Mouse (Mus musculus) heart, embryonic 15.5 days (tissue): ENCODE measurements around the gene Rnase2b. TPM values are rescaled to one million over a fixed set of nuclear protein-coding genes. Genes with fewer than 3 reads are reported as not detected.
"Not testable (repeated sequence)": the region's sequence is repeated elsewhere in the genome, so short reads cannot be mapped to it uniquely, and the experiment has no call there.

Experiments used
- ATAC-seq: fragments of 200-750 bp; cut with Nextera tagmentation; replicated peaks from 2 replicates; pipeline ENCODE4 v1.8.0; 2017; ENCODE audit warnings: low read depth, moderate TSS enrichment; ENCODE audit not compliant: insufficient number of reproducible peaks, insufficient read depth, low FRiP score
- H3K27ac ChIP-seq: fragments of 300-500 bp; sonication (generic); 2 replicates; pipeline ENCODE4 v1.5.1; 2015; ENCODE audit warnings: mild to moderate bottlenecking, inconsistent platforms
- H3K27me3 ChIP-seq: fragments of 300-500 bp; sonication (generic); 2 replicates; pipeline ENCODE4 v1.6.1; 2015; ENCODE audit warnings: inconsistent platforms
- H3K36me3 ChIP-seq: fragments of 300-500 bp; sonication (generic); 2 replicates; pipeline ENCODE4 v1.6.1; 2015; ENCODE audit warnings: mild to moderate bottlenecking, inconsistent platforms
- H3K4me1 ChIP-seq: fragments of 300-500 bp; sonication (generic); replicated peaks from 2 replicates; pipeline ENCODE4 v1.6.1; 2015; ENCODE audit warnings: inconsistent platforms
- H3K4me2 ChIP-seq: fragments of 300-500 bp; sonication (generic); 2 replicates; pipeline ENCODE4 v1.6.1; 2015; ENCODE audit warnings: inconsistent platforms, mild to moderate bottlenecking, moderate library complexity
- H3K4me3 ChIP-seq: fragments of 300-500 bp; sonication (generic); 2 replicates; pipeline ENCODE4 v1.5.1; 2015; ENCODE audit warnings: mild to moderate bottlenecking, inconsistent platforms
- H3K9ac ChIP-seq: fragments of 300-500 bp; sonication (generic); 2 replicates; pipeline ENCODE4 v1.6.1; 2015; ENCODE audit warnings: mild to moderate bottlenecking, inconsistent platforms
- H3K9me3 ChIP-seq: fragments of 300-500 bp; sonication (generic); replicated peaks from 2 replicates; pipeline ENCODE4 v1.6.1; 2016; ENCODE audit warnings: inconsistent platforms
- WGBS: fragments of 180-500 bp; shearing (Covaris S2); methylation state at CpG from one replicate; pipeline ENCODE4 v1.1.7; 2015; ENCODE audit warnings: mixed read lengths; 5-methylcytosine and 5-hydroxymethylcytosine counted together
- polyA plus RNA-seq: library from polyadenylated mRNA; unstranded; fragments of >200 nt; fragmentation: Nextera tagmentation; extraction: Ambion mirVana; gene quantifications from 2 replicates; pipeline ENCODE4 v1.2.1, GENCODE M21; 2015

Rnase2b gene
- polyA plus RNA-seq = not detected in 2 replicates

- not testable (repeated sequence) for H3K4me1 ChIP-seq, H3K9me3 ChIP-seq, H3K36me3 ChIP-seq, H3K27me3 ChIP-seq, H3K4me3 ChIP-seq, H3K4me2 ChIP-seq, ATAC-seq, H3K27ac ChIP-seq, H3K9ac ChIP-seq
- 91% methylated on average over 3 of the region's 3 CpGs for WGBS
These were observed at the start of gene Rnase2b for GRCm38 (mm10) chr14:51161976-51162375. Gene Rnase2b, plus strand, starts transcription at chr14:51162260.

- Histone ChIP-seq H3K27ac (no peak overlapping the region), H3K27me3 (no peaks in the 10 kb centered on the region), H3K36me3 (no peaks in the 10 kb centered on the region), H3K4me2 (no peak overlapping the region), H3K4me3 (no peak overlapping the region), H3K9ac (no peak overlapping the region), H3K9me3 (no peaks in the 10 kb centered on the region), H3K4me1 (0 out of 2 replicates have a peak, but pooled peaks cover 5% of the 10 kb centered on the region)
- WGBS = 41% methylated on average over 9 of the region's 9 CpGs
- no peak for ATAC-seq
These were observed 48.6 kb upstream of the Rnase2b start for GRCm38 (mm10) chr14:51113476-51113875.

GRCm38 (mm10) chr14:51113916-51114560 lies 48.0 kb upstream of the Rnase2b start, which contains the start of gene Eddm3b:
Gene Eddm3b, plus strand, starts transcription at chr14:51114426.
- no peaks in the 10 kb centered on the region for H3K9me3 ChIP-seq
- H3K27me3 ChIP-seq = no peaks in the 10 kb centered on the region
- no peaks in the 10 kb centered on the region for H3K36me3 ChIP-seq
- no peak within 1 kb of the TSS for H3K4me2 ChIP-seq
- no peak within 1 kb of the TSS for H3K4me3 ChIP-seq
- 51% methylated on average over 12 of the region's 12 CpGs for WGBS
- no peak within 1 kb of the TSS for H3K9ac ChIP-seq
- no peak for ATAC-seq
- 0 out of 2 replicates have a peak, but pooled peaks cover 5% of the 10 kb centered on the region for H3K4me1 ChIP-seq
- no peak within 1 kb of the TSS for H3K27ac ChIP-seq

- ATAC-seq = no peak
- 89% methylated on average over 6 of the region's 6 CpGs for WGBS
These were observed 36.4 kb upstream of the Rnase2b start for GRCm38 (mm10) chr14:51125684-51126083.

GRCm38 (mm10) chr14:51127648-51128258 lies 34.3 kb upstream of the Rnase2b start:
- Histone ChIP-seq H3K4me1 (0 out of 2 replicates have a peak, but pooled peaks cover 2% of the 10 kb centered on the region), H3K36me3 (no peaks in the 10 kb centered on the region), H3K27ac (no peak overlapping the region), H3K4me2 (no peak overlapping the region), H3K4me3 (no peak overlapping the region), H3K27me3 (no peaks in the 10 kb centered on the region), H3K9me3 (peaks cover 4% of the 10 kb centered on the region; the same call in 1 of the 2 replicates), H3K9ac (no peak overlapping the region)
- ATAC-seq = peak; percentile 10; the same call in 1 of the 2 replicates
- WGBS = 47% methylated on average over 2 of the region's 2 CpGs

More at GRCm38 (mm10) chr14:51125684-51126083, 36.4 kb upstream of the Rnase2b start:
- Histone ChIP-seq H3K4me2 (no peak overlapping the region), H3K36me3 (no peaks in the 10 kb centered on the region), H3K9ac (no peak overlapping the region), H3K4me1 (0 out of 2 replicates have a peak, but pooled peaks cover 2% of the 10 kb centered on the region), H3K9me3 (peaks cover 4% of the 10 kb centered on the region; the same call in 1 of the 2 replicates), H3K27me3 (no peaks in the 10 kb centered on the region), H3K4me3 (no peak overlapping the region), H3K27ac (no peak overlapping the region)

- Histone ChIP-seq H3K27me3 (no peaks in the 10 kb centered on the region), H3K36me3 (no peaks in the 10 kb centered on the region), H3K4me3 (no peak overlapping the region), H3K4me1 (0 out of 2 replicates have a peak, but pooled peaks cover 2% of the 10 kb centered on the region), H3K9me3 (peaks cover 4% of the 10 kb centered on the region; the same call in 1 of the 2 replicates), H3K9ac (no peak overlapping the region), H3K27ac (no peak overlapping the region), H3K4me2 (no peak overlapping the region)
- no peak for ATAC-seq
- 60% methylated on average over 9 of the region's 9 CpGs for WGBS
These were observed 33.1 kb upstream of the Rnase2b start for GRCm38 (mm10) chr14:51128775-51129623.

- 55% methylated on average over 4 of the region's 4 CpGs for WGBS
- Histone ChIP-seq H3K27ac (no peak overlapping the region), H3K4me1 (0 out of 2 replicates have a peak, but pooled peaks cover 2% of the 10 kb centered on the region), H3K9ac (no peak overlapping the region), H3K4me2 (no peak overlapping the region), H3K4me3 (no peak overlapping the region), H3K36me3 (no peaks in the 10 kb centered on the region), H3K27me3 (no peaks in the 10 kb centered on the region), H3K9me3 (peaks cover 4% of the 10 kb centered on the region; the same call in 1 of the 2 replicates)
- ATAC-seq = no peak
These were observed 32.5 kb upstream of the Rnase2b start for GRCm38 (mm10) chr14:51129624-51129975.

GRCm38 (mm10) chr14:51130315-51130940 lies 31.6 kb upstream of the Rnase2b start:
- 56% methylated on average over 9 of the region's 9 CpGs for WGBS
- ATAC-seq = no peak
- Histone ChIP-seq H3K27me3 (no peaks in the 10 kb centered on the region), H3K9me3 (peaks cover 4% of the 10 kb centered on the region; the same call in 1 of the 2 replicates), H3K4me3 (no peak overlapping the region), H3K9ac (no peak overlapping the region), H3K4me1 (0 out of 2 replicates have a peak, but pooled peaks cover 2% of the 10 kb centered on the region), H3K36me3 (no peaks in the 10 kb centered on the region), H3K4me2 (no peak overlapping the region), H3K27ac (no peak overlapping the region)

GRCm38 (mm10) chr14:51131086-51131815 lies 30.8 kb upstream of the Rnase2b start:
- H3K9ac ChIP-seq = no peak overlapping the region
- WGBS = 72% methylated on average over 7 of the region's 7 CpGs

GRCm38 (mm10) chr14:51132372-51132771 lies 29.7 kb upstream of the Rnase2b start:
- ATAC-seq = no peak
- no peak overlapping the region for H3K27ac ChIP-seq
- no peaks in the 10 kb centered on the region for H3K9me3 ChIP-seq
- H3K4me2 ChIP-seq = no peak overlapping the region
- H3K4me1 ChIP-seq = 0 out of 2 replicates have a peak, but pooled peaks cover 2% of the 10 kb centered on the region
- no peaks in the 10 kb centered on the region for H3K36me3 ChIP-seq
- no peak overlapping the region for H3K9ac ChIP-seq
- H3K27me3 ChIP-seq = no peaks in the 10 kb centered on the region
- H3K4me3 ChIP-seq = no peak overlapping the region
- WGBS = 85% methylated on average over 4 of the region's 4 CpGs

More at GRCm38 (mm10) chr14:51131086-51131815, 30.8 kb upstream of the Rnase2b start:
- Histone ChIP-seq H3K27ac (no peak overlapping the region), H3K4me2 (no peak overlapping the region), H3K4me3 (no peak overlapping the region), H3K9me3 (no peaks in the 10 kb centered on the region), H3K27me3 (no peaks in the 10 kb centered on the region), H3K36me3 (no peaks in the 10 kb centered on the region), H3K4me1 (0 out of 2 replicates have a peak, but pooled peaks cover 2% of the 10 kb centered on the region)
- ATAC-seq = no peak
